Mouse (Mus musculus) lung, embryonic 14.5 days (tissue): ENCODE measurements around the gene Apoa2. TPM values are rescaled to one million over a fixed set of nuclear protein-coding genes. Genes with fewer than 3 reads are reported as not detected.

Source experiments
- ATAC-seq: fragments of 200-750 bp; cut with Nextera tagmentation; 2 replicates; pipeline ENCODE4 v1.8.0; 2017; ENCODE audit warnings: mild to moderate bottlenecking, moderate TSS enrichment, moderate library complexity; ENCODE audit not compliant: insufficient read depth
- DNase-seq: peaks from one replicate; pipeline ENCODE4 v3.0.0-alpha.2; 2015
- H3K27ac ChIP-seq: fragments of 300-500 bp; sonication (generic); 2 replicates; pipeline ENCODE4 v1.5.1; 2014; ENCODE audit warnings: low read depth, mild to moderate bottlenecking, moderate library complexity
- H3K27me3 ChIP-seq: fragments of 300-500 bp; sonication (generic); 2 replicates; pipeline ENCODE4 v1.6.1; 2014; ENCODE audit warnings: low read length, control low read depth; ENCODE audit not compliant: insufficient read depth
- H3K36me3 ChIP-seq: fragments of 300-500 bp; sonication (generic); 2 replicates; pipeline ENCODE4 v1.6.1; 2014; ENCODE audit warnings: control low read depth; ENCODE audit not compliant: insufficient read depth
- H3K4me1 ChIP-seq: fragments of 300-500 bp; sonication (generic); 2 replicates; pipeline ENCODE4 v1.6.1; 2014; ENCODE audit warnings: antibody characterized with exemption, control low read depth; ENCODE audit not compliant: insufficient read depth
- H3K4me2 ChIP-seq: fragments of 300-500 bp; sonication (generic); 2 replicates; pipeline ENCODE4 v1.6.1; 2014; ENCODE audit warnings: mild to moderate bottlenecking
- H3K4me3 ChIP-seq: fragments of 300-500 bp; sonication (generic); 2 replicates; pipeline ENCODE4 v1.5.1; 2014; ENCODE audit warnings: low read depth, low read length
- H3K9ac ChIP-seq: fragments of 300-500 bp; sonication (generic); 2 replicates; pipeline ENCODE4 v1.6.1; 2014
- H3K9me3 ChIP-seq: fragments of 300-500 bp; sonication (generic); 2 replicates; pipeline ENCODE4 v1.6.1; 2016; ENCODE audit warnings: low read depth, low read length, control low read depth
- CTCF ChIP-seq: IDR thresholded peaks from 2 replicates; pipeline ENCODE4 v1.5.1; 2016; ENCODE audit warnings: antibody characterized with exemption, low read depth
- WGBS: fragments of 180-500 bp; shearing (Covaris S2); extraction: QIAGEN DNeasy Blood & Tissue Kit; methylation state at CpG from one replicate; pipeline ENCODE4 v1.1.7; 2014; 5-methylcytosine and 5-hydroxymethylcytosine counted together
- polyA plus RNA-seq: library from polyadenylated mRNA; unstranded; fragments of >200 nt; fragmentation: Nextera tagmentation; extraction: Ambion mirVana; gene quantifications from 2 replicates; pipeline ENCODE4 v1.2.1, GENCODE M21; 2014

The Apoa2 gene
- polyA plus RNA-seq, result 1.6 and 3.7 TPM in 2 replicates

GRCm38 (mm10) chr1:171224857-171225256, at the start of gene Apoa2:
Apoa2 (plus strand) TSS chr1:171225054.
- Histone ChIP-seq H3K4me2 (no peak within 1 kb of the TSS), H3K36me3 (peaks cover 8% of the 10 kb centered on the region; the same call in 1 of the 2 replicates), H3K27me3 (no peaks in the 10 kb centered on the region), H3K9me3 (no peaks in the 10 kb centered on the region), H3K4me3 (no peak within 1 kb of the TSS), H3K9ac (no peak within 1 kb of the TSS), H3K27ac (no peak within 1 kb of the TSS), H3K4me1 (peaks cover 6% of the 10 kb centered on the region; the same call in 1 of the 2 replicates)
- no peak for ATAC-seq
- no peak for DNase-seq
- no peak for TF ChIP-seq CTCF
- WGBS, result 61% methylated on average over 5 of the region's 5 CpGs

- no peaks in the 10 kb centered on the region for H3K36me3 ChIP-seq
- H3K4me3 ChIP-seq, result no peak overlapping the region
- H3K9me3 ChIP-seq, result no peaks in the 10 kb centered on the region
- no peak overlapping the region for H3K4me2 ChIP-seq
- H3K27ac ChIP-seq, result no peak overlapping the region
- TF ChIP-seq CTCF, result no peak
- no peaks in the 10 kb centered on the region for H3K27me3 ChIP-seq
- H3K9ac ChIP-seq, result no peak overlapping the region
- no peak for DNase-seq
- ATAC-seq, result no peak
- WGBS, result 62% methylated on average over 5 of the region's 5 CpGs
- no peaks in the 10 kb centered on the region for H3K4me1 ChIP-seq
Measured at GRCm38 (mm10) chr1:171179487-171180171, 45.2 kb upstream of the Apoa2 start.

GRCm38 (mm10) chr1:171183025-171183424, 41.8 kb upstream of the Apoa2 start:
- H3K27ac ChIP-seq, result no peak overlapping the region
- no peak overlapping the region for H3K4me2 ChIP-seq
- H3K36me3 ChIP-seq, result no peaks in the 10 kb centered on the region
- no peaks in the 10 kb centered on the region for H3K27me3 ChIP-seq
- no peak for DNase-seq
- no peak for TF ChIP-seq CTCF
- 79% methylated on average over 3 of the region's 3 CpGs for WGBS
- H3K4me1 ChIP-seq, result no peaks in the 10 kb centered on the region
- no peaks in the 10 kb centered on the region for H3K9me3 ChIP-seq
- H3K4me3 ChIP-seq, result no peak overlapping the region
- ATAC-seq, result no peak
- no peak overlapping the region for H3K9ac ChIP-seq

DNA sequence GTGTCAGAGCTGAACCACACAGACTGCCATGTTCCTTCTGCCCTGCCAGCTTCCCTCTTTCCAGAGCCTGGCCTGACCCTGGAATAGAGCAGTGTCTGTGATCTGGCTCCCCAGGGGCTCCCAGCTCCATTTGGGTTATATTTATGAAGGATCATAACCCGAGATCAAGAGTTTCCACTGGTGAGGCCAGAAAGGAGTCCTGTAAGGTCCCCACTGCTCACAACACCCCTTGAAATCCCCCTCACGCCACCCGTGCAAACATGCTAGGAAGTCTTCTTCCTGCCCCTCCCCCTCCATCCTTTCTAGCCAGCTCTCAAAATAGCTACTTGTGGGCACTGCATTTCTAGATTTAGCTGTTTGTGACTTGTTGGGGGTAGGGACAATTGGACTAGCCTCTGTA, 41.2 kb upstream of the Apoa2 start:
- no peak for TF ChIP-seq CTCF
- H3K27me3 ChIP-seq, result no peaks in the 10 kb centered on the region
- 42% methylated on average over 3 of the region's 3 CpGs for WGBS
- DNase-seq (peak; percentile 40), ATAC-seq (no peak)
- no peak overlapping the region for H3K4me2 ChIP-seq
- H3K27ac ChIP-seq, result no peak overlapping the region
- H3K9ac ChIP-seq, result no peak overlapping the region
- no peaks in the 10 kb centered on the region for H3K36me3 ChIP-seq
- H3K9me3 ChIP-seq, result no peaks in the 10 kb centered on the region
- H3K4me3 ChIP-seq, result no peak overlapping the region
- no peaks in the 10 kb centered on the region for H3K4me1 ChIP-seq

DNA sequence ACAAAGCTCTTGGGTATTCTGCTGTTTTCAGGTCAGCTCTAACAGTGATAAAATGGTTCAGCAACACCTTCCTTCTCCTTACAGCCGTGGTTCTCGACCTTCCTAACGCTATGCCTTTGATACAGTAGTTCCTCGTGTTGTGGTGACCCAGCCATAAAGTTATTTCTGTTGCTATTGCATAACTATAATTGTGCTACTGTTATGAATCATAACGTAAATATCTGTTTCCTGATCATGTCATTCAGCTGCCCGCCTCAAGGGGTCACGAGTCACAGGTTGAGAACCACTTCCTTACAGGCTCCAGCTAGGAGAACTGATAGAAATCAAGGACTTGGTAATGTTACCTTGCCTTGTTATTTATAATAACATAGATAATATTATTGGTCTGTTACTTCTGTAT, 40.5 kb upstream of the Apoa2 start:
- Histone ChIP-seq H3K27me3 (no peaks in the 10 kb centered on the region), H3K4me1 (peaks cover 5% of the 10 kb centered on the region), H3K4me3 (no peak overlapping the region), H3K27ac (no peak overlapping the region), H3K4me2 (no peak overlapping the region), H3K9me3 (no peaks in the 10 kb centered on the region), H3K9ac (no peak overlapping the region), H3K36me3 (no peaks in the 10 kb centered on the region)
- TF ChIP-seq CTCF, result peak; percentile 39
- ATAC-seq (no peak), DNase-seq (peak; percentile 52)
- 58% methylated on average over 7 of the region's 7 CpGs for WGBS

DNA sequence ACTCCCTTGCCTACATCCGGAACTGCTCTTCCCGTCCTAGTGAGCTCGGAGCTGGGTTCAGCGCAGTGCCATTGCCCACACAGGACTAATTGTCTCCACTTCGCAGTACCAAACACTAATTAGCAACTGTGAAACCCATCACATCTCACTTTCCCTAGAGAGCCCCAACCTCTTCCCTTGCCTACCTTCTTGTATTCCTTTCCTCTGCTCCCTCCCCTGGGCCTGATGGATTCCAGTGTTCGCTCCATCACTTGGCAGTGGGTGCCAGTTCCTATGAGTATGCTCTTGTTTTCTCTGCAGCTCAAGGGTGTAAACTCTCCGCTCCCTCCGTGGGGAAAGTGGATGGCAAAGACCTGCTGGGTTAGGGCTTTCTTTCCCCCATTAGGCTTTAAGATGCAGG, 39.2 kb upstream of the Apoa2 start:
- DNase-seq, result no peak
- Histone ChIP-seq H3K4me2 (no peak overlapping the region), H3K9ac (no peak overlapping the region), H3K9me3 (no peaks in the 10 kb centered on the region), H3K27me3 (no peaks in the 10 kb centered on the region), H3K36me3 (no peaks in the 10 kb centered on the region), H3K4me3 (no peak overlapping the region), H3K4me1 (peaks cover 10% of the 10 kb centered on the region), H3K27ac (no peak overlapping the region)
- no peak for TF ChIP-seq CTCF
- WGBS, result 56% methylated on average over 8 of the region's 8 CpGs
- ATAC-seq, result no peak

DNA sequence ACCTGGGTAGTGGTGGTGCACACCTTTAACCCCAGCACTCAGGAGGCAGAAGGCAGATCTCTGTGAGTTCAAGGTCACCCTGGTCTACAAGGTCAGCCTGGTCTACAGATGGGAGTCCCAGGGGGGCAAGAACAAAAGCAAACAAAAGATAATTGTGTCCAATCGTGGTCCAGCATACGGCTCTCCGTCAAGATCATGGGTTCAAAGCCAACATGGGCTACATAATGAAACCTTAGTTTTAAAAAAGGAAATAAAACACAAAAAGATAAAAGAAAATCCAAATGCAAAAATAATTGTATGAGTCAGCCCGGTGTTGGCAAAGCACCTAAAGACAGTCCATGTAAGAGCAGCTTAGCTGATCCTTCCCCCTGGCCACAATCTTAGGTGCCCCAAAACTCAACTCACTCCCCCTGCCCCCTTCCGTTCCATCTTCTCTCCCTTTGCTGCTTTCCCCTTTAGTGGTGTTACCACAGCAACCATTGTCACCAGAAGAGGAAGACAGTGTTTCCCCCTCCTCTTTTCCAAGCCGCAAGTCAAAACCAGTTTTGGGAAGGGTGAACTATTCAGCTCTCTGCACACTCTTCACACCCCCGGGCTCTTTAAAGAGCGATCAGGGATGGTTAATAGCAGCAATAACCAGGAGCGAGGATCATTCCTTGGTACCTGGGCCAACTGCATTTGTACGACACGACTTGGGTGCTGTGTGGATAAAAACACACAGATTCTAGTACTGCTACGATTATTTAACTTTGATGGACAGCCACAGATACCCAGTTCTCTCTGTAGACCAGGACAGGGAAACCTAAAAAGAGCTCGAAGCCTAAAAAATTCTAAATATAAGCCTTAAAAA, 36.8 kb upstream of the Apoa2 start:
- no peak overlapping the region for H3K27ac ChIP-seq
- no peaks in the 10 kb centered on the region for H3K9me3 ChIP-seq
- H3K4me1 ChIP-seq, result peaks cover 10% of the 10 kb centered on the region
- DNase-seq, result no peak
- no peaks in the 10 kb centered on the region for H3K36me3 ChIP-seq
- no peak overlapping the region for H3K9ac ChIP-seq
- TF ChIP-seq CTCF, result no peak
- WGBS, result 71% methylated on average over 13 of the region's 13 CpGs
- peaks cover 9% of the 10 kb centered on the region for H3K27me3 ChIP-seq
- no peak for ATAC-seq
- no peak overlapping the region for H3K4me3 ChIP-seq
- no peak overlapping the region for H3K4me2 ChIP-seq
